Mouse (Mus musculus) lung, postnatal 25 days (tissue): ENCODE results near the gene Slc22a13.

ENCODE experiments used
- DNase-seq: peaks from one replicate; pipeline ENCODE4 v3.0.0; 2022; ENCODE audit warnings: low spot score

Slc22a13 gene

DNA sequence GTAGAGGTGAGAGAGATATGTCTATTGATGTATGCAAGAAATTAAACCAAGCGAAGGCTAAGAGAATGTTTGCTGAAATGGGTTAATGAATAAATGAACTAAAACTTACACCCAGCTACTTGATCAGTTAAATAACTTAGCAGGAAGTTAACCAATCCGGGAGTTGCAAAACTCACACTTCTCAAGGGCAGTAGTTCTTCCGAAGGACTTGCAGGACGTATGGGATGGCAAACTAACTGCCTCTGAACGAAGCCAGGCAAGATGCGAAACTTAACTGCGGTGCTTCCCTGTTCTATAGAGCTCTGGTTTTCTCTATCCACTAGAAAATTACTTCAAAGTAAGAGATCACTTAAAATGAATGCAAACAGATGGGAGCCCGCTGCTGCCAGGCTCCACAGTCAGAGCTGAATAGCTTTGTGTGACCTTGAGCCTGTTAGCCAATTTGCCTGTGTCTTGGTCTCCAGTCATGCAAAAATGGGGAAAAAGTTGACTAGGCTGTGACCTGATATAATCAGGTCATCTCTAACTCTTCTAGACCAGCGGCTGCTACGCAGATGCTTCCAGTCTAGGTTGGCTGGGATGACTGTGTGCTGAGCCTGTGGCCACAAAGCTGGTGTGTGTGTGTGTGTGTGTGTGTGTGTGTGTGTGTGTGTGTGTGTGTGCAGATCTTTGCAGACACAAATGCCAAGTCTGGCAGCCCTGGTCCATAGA lies 9.6 kb downstream of the Slc22a13 start:
- DNase-seq: no peak

DNA sequence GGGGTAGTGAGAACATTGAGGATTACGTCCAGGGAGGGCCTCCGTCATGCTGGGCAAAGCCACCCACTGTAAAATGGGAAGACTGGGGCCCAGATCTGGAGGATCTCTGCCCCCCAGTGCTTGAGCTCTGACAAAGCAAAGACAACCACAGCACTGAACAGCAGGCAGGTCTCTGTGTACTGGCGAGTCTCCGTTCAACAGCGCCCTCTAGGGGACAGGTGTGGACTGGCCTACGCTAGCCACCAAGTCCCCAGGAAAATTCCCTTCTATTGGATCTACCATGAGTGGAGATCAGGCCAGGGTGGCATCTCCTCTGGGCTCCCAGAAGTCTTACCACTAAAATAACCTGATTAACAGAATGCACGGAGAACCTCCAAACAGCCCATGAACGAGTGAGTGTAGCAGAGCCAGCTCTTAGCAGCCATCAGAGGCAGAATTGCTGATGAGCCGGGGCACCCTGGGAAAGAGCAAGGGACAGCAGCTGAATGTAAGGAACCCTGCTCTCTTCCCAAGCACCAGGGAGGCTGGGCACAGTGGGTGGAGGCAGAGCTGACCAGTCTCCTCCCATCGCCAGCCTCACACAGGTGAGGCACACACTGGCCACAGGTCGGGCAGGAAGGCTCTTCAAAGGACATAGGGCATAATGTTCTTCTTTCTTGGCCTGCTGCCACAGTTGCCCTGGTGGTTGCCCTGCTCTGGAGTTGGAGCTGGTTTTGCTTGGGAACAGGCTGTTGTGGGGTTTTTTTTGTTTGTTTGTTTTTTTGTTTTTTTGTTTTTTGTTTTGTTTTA lies 16.5 kb downstream of the Slc22a13 start:
- DNase-seq: peak; percentile 53

DNA sequence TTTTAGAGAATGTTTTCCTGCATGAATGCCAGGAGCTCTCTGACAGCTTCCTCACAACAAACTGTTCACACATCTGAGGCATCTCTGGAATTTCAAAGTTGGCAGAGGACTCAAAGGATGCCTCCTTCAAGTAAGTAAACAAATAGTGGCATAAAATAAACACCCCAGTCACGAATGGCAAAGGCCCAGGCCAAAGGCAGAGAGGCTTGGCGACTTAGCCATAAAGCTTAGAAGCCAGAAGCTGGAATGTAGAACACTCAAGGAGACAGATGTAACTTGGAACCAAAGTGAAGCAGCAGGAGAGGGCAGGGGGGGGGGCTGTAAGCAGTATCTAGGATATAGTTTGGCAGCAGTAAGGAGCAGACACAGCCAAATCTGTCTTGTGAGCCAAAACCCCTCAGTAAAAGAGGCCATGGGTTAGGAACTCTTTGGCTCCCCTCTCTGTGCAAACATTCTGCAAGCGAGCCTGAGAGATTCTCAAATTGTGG lies 27.6 kb downstream of the Slc22a13 start:
- peak; percentile 82 for DNase-seq

DNA sequence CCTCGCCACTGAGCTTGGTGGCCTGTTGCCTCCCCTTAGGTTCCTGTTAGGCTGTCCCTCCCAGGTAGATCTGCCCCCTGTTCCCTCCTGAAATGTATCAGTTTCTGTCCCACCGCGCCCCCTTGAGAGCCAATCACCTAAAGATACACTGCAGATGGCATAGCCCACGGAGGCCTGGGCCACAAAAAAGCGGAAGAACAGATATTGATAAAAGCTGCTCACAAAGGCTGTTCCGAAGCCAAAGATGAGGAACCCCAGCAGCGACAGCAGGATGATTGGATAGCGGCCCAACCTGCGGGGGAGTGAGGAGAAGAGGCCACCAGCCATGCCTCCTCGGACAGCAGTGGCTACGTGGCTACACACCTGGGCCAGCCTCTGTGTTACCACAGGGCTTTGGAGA lies 29.6 kb downstream of the Slc22a13 start:
- no peak for DNase-seq

DNA sequence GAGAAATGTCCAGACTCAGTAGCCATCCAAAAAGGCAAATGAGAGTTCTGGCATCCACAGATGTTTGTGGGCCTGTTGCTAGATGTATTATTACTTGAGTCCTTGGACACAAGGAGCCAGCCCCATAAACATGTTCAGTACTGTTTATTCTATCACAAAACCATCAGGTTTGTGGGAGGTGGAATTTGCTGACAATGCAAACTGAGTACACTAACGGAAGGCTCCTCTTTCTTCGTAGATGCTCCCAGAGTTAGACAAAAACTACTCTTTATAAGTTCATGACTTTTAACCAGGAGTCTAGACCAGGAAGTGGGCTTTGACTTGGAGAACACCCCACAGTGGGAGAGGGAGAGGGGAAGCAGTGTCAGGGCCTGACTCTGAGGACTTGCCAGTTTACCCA lies 41.3 kb downstream of the Slc22a13 start:
- no peak for DNase-seq

DNA sequence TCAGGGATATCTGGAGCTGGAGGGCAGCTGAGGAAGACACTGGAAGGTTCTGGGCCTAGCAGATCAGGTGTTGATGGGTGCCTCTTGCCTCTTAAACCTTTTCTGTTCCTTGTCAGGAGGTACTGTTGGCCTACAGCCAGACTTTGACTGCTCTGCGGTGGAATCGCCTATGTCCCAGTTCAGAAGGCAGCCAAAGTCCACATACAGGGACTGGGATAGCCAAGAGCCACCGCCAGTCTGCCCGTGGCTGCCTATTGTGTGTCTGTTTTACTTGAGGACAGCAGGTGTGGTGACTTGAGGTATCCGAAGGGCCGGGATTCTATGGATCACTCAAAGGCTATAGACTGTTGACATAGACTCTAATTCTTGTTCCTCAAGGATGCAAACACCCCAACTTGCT lies 43.4 kb downstream of the Slc22a13 start:
- peak; percentile 18 for DNase-seq

DNA sequence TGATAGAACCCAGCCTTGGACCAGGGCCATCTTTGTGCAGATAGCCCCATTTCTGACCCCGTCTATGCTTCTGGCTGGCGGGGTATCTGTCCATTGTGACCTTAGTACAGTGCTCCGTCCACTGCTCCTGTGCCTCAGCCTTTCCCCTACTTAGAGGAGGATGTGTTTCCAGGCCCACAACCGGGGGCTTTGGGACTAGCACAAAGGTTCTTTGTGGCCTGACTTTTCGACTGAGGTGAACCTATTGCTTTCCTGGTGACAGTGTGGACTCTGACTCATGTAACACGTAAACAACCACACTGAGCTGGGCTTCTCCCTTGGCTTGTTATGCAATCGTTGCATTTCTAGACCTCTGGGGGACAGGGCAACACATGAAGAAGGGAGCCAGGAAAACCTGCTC lies 44.2 kb downstream of the Slc22a13 start:
- DNase-seq: peak; percentile 21

DNA sequence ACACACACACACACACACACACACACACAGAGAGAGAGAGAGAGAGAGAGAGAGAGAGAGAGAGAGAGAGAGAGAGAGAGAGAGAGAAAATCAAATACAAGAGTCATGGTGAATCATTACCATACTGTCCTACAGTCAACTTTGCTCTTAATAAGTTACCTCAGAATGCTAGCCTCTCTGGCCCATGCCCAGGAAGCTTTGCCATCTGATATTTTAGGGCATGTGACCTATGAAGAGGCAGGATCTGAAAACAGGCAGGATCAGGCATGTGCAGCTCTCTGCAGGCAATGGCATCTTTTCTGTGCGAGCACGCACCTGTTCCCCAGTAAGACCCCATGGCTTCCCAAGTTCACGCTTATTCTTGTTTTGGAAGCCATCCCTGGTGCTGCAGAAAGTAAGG lies 48.2 kb downstream of the Slc22a13 start:
- no peak for DNase-seq

DNA sequence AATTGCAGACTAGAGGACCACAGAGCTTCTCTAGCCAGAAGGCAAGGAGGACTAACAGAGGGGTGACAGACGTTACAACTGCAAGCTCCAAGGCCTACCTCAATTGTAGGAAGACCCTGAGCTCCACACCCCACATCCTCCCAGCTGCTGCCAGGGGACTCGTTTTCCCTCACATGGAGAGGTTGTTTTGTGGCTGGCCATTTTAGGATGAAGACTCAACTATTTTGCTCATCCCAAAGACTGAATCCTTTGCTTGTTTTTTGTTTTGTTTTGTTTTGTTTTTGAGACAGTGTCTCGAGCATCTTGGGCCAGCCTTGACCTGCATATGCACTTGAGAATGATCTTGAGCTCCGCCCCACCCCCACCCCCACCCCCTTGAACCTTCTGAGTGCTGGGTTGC lies 50.0 kb downstream of the Slc22a13 start, which contains the start of gene Gm47289:
Gene Gm47289 (plus strand): TSS at position 301 of the 400 bp plus-strand sequence.
- DNase-seq: no peak

DNA sequence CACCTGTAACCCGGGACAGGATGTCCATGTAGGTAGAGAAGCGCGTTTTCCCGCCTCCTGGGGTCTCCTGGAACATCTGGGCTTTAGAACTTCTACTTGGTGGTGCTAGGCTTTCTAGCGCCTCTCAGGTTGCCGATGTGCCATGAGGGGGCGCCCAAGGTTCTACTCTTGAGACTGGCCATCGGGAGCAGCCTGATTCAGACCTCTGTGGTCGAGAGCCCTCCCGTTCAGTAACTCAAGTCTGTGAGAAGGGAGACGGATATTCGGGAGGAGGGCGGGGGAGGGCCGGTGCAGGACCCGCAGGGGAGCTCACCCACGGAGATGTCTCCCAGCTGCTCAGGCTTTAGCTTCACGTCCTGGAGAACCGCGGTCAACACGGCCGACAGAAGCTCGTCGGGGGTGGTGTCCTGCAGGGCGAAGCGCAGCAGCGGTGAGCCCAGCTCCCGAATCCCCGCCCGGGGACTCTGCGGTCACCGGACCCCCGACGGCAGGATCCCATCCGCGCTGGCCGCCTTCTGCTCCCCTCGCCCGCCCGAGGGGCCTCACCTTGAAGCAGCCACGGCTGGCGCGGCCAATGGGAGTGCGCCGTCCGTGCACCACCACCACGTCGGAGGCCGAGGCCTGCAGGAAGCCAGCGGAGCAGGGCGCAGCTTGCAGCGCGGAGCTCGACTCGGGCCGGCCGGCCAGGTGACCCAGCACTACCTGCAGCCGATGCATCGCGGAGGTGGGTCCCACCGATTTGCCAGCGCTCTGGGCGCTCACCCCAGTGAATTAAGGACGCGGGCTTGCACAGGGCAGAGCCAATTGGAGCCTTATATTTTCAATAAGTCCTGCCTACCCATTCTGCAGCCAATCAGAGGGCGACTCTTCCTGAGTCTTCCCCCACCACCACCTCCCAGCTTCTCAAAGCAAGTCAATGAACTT lies 52.4 kb downstream of the Slc22a13 start, which contains the start of gene Acaa1b:
Gene Acaa1b (minus strand): TSS at position 816 of the 924 bp plus-strand sequence.
- peak; percentile 75 for DNase-seq

DNA sequence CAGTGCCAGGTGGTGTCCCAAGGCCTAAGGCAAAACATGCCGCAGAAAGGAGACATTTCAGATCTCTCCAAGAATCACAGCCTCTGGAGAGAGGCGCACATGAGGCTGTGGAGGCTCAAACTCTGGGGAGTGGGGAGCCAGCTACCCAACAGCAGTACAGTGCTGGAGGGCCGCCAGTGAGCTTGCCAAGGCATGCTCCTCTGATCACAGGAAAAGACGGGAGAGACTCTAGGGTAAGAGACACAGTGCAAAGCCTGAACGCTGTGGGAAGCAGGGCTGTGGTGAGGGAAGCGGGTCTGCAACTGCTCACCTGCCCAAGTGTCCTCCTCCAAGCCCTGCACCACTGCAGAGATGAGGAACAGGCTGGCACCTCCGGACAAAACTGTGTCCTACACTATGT lies 53.1 kb downstream of the Slc22a13 start:
- DNase-seq: no peak

DNA sequence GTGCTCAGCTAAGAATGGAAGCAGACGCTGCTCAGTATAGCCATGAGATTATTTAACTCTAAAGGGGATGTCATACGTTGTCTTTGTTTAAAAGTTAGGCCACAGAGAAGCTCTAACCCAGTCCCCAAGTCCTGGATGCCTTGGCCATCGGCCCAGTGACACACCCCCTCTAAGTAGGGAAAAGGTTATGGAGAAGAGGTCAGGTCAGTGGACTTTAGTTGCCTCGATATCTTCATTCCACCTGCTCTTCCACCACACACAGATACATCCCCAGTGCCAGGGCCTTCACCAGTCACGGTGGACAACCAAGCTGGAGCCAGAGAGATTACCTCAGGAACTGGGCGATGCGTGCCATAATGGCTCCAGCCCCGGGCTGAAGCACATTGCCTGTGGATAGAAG lies 53.5 kb downstream of the Slc22a13 start:
- DNase-seq: no peak

DNA sequence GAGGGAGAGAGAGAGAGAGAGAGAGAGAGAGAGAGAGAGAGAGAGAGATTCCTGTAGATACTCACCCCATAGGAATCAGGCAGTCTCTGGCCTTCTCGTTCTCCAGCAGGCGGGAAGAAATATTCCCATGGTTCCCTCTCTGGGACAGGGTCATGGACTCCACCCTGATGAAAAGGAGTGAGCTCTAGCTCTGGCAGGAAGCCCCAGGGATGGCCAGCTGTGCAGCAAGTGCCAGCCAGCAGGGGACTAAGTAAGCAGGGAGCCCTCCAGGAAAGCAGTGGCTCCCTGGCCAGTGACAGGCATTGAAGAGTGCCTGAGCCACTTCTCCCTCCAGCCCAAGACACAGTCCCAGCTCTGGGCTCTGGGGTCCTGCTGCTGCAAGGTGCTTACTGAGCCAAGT lies 57.1 kb downstream of the Slc22a13 start:
- DNase-seq: no peak

DNA sequence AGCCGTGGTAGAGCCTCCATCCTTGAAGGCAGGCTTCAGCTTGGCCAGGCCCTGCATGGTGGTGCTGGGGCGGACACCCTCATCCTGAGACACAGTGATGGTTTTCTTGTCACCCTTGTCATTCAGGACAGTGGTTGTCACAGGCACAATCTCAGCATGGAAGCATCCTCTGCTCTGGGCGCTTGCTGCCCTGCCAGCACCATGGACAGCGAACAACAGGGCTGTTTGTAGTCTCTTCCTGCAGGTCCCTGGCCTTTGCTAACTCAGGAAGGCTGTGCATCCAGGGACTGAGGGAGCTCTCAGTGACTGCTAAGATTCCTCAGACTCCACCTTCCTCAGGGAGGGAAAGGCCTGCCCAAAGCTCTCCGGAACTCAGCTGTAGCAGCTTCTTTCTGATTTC lies 59.3 kb downstream of the Slc22a13 start:
- no peak for DNase-seq

DNA sequence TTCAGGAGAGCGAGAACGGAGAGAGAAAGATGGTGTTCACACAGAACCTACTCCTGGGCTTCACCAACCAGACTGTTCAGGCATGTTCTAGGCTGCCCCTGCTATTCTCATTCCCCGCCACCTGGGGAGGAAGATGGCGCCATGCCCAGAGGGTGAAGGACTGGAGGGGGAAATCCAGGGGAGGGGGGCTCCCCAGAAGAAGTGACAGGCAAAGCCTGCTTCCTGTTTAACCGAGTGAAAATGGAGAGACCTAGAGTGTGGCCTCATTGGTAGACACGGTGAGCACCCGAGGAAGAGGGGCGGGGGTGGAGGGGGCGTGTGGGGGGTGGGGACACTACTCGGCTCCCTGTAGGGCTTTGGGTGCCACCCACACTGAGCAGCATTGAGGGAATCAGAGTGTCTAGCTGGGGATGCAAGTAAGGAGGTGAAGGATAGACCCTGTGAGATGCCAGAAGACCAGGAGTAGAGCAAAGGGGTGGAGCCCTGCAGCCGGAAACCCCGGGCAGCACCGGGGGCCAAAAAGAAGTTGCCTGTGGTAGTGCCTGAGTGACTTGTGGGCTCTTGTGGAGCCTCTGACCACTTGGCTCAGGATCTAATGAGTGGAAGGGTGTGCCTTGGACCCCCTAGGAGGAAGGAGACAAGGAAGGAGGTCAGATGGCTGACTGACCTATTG lies 62.7 kb downstream of the Slc22a13 start:
- DNase-seq: no peak

DNA sequence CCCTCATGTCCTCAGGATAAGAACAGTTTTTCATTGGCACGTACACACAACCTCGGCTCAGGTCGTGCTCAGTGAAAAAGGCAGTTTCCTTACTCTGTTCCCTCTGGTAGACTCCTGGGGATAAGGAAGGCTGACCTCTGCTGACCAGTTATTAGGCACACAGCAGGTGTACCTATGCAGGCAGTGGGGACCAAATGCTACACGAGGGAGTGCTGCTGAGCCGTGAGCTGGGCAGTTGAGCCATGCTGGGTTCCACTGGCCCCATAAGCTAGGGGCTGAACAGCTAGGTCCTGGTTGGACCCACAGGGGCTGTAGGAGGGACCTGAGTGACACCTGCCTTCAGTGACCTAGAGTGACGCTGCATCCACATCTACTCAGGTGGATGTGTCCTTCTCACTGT lies 63.3 kb downstream of the Slc22a13 start:
- no peak for DNase-seq

DNA sequence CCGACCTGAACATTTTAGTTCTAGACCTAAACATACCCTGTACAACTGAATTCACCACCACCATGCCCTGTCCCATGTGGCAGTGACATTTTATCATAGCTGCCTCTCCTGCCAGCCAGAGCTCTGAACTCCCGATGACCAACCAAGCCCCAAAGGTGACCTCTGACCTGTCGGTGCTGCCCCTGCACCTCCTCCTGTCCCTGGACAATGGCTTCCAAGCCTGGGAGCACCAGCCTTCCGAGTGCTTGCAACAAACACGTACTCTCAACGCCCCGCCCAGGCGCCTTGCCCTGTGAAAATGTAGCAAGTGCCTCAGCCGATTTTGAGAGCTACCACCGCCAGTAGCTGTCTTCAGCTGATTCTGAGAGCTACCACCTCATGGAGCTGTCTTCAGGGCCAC lies 63.8 kb downstream of the Slc22a13 start:
- DNase-seq: no peak

DNA sequence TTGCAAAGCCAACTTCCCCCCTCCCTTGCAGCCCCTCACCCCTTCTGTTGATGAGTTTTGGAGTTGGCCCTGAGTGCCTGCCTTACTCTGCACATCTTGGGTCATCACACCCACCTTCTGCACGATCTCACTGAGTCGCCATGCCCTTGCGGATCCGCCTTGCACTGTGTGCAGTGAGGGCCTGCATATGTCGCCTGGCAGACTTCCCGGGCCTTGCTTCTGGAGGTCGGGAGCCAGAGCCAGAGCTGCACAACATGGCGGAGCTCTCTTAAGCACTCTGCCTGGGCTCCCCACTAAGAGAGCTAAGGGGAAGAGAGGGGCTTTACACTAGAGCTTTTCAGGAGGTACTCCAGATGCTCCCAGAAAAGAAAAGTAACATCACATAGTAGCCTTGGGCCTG lies 64.2 kb downstream of the Slc22a13 start:
- DNase-seq: no peak

DNA sequence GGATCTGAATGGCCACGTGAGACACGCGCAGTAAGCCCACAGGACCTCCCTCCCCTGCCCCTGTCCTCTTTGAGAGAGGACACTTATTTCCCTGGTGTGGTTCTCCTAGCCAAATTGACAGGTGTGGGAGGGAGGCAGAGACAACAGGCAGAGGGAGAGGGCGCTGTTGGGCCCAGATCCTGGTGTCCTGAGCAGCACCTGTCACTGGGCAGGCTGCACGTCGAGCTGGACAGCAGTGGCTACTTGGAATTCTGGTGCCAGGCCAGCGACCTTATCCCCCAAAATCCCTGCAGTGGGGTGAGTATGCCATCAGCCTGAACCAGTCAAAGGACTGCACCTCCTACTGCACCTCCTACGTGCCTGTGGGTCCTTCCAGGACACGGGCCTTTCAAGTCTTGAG lies 65.5 kb downstream of the Slc22a13 start:
- no peak for DNase-seq
